Mouse (Mus musculus): ENCODE data around the gene Nfkb1.

Nfkb1 gene

GRCm38 (mm10) chr3:135665777-135666259 lies 25.5 kb downstream of the Nfkb1 start:
- DNase-seq = no peak

- DNase-seq = no peak
Measured at GRCm38 (mm10) chr3:135662139-135662864, 29.0 kb downstream of the Nfkb1 start.

DNA sequence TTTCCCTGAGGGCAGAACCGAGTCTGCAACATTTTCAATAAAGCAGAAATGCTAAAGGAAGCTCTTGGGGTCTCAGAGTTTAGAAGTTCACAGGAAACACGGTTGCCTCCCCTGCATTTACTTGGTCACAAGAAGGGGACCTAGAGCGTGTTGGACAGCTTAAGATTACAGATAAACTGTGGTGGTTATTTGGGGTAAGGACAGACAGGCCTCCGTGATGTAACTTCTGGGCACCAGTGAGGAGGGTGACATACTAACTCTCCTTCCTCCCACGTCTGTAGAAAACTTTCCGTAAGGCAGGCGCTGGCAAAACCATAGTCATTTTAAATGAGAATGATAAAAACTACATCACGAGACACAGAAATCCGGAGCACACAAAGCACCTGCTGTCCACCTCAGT lies 29.6 kb downstream of the Nfkb1 start:
- no peak for DNase-seq

DNA sequence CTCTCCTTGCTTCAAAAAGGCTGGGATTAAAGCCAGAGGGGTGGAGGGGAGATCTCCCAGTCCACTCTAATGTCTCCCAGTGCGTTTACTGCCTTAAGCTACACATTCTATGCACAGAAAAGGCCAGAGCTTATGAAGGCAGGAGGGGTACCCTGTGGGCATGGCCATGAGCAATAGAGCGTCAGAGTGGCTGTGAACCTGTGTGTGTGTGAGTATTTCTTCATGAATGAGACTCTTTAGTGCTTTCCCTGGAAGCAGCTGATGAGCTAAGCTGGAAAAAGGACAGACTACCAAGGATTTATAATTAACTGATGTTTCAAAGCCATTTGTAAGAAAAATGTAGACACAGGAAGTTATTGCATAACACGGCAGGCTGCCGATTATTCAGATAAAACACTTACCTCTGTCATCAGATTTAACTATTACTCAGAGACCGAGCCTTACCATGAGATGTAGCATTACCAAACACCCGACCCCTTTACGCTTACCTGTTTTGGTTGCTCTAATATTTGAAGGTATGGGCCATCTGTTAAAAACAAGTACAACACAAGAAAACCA lies 32.7 kb downstream of the Nfkb1 start:
- no peak for DNase-seq

- DNase-seq = no peak
Measured at GRCm38 (mm10) chr3:135656156-135656555, 35.2 kb downstream of the Nfkb1 start.

- no peak for DNase-seq
Measured at GRCm38 (mm10) chr3:135650773-135651555, 40.4 kb downstream of the Nfkb1 start.

GRCm38 (mm10) chr3:135649809-135650208 lies 41.5 kb downstream of the Nfkb1 start:
- DNase-seq = no peak

DNA sequence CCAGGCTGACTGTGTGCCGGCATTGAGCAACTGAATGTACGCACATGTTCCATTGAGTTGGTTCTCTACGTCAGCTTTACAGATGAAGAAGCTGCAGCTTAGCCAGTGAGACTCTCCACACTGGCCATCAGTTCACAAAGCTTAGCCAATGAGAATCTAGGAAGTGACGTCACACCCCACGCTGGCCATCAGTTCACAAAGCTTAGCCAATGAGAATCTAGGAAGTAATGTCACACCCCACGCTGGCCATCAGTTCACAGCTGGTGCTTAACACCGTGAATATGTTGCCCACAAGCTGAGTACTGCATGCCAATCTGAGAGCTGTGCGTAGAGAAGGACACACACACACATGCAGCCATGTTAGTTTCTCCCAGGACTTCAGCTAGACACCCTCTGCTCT lies 42.8 kb downstream of the Nfkb1 start:
- DNase-seq = no peak

- peak; percentile 54 to 68 for DNase-seq
Measured at GRCm38 (mm10) chr3:135646622-135647021, 44.7 kb downstream of the Nfkb1 start.

DNA sequence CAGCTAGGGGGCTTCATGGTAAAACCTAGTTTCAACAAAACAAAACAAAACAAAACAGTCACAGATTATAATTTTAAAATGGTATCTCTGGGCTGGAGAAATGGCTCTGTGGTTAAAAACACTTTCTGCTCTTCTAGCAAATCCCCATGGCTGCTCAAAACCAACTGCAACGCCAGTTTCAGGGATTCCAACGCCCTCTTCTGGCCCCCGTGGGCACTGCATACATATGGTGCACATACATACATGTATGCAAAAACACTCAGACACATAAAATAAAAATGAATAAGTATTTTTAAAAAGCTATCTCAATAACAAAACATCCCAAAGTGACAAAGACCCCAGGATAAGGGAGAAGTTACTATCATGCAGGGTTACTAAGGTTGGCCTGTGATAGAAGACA lies 46.4 kb downstream of the Nfkb1 start:
- no peak for DNase-seq

- DNase-seq = no peak
Measured at GRCm38 (mm10) chr3:135641623-135641915, 49.8 kb downstream of the Nfkb1 start.

DNA sequence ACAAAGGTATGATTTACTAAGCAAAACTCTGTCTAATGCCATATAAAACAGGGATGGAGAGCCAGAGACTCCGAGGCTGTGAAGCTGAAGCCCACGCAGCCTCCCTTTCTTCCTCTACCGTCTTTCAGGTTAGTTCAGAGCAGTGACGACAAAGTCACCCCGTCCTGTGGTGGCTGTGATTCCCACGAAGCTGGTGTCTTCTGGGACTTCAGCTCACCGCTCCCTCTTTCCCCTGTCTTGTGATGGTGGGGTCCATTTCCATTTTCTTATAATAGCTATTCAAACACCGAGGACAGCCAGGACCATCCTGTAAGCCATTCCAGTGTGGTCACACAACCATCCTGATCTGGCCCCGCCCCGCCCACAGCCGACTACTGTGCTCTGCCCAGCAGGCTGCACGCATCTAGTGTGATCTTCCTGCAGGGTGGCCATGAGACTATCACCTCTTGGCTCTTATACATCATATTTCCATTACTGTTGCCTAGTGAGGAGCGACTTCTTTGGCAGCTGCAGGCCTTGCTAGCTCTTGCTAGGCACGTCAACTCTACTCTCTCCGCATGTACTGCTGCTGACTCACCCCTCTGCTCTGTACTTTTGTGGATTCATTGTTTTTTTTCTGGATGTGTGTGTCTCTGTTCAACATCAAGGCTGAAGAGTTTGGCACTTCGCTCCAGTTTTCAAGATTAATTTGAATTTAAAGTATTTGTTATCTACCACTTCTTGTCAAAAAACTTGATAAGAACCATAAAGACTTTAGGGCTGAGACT lies 50.3 kb downstream of the Nfkb1 start:
- no peak for DNase-seq

- no peak for DNase-seq
Measured at GRCm38 (mm10) chr3:135640203-135640602, 51.1 kb downstream of the Nfkb1 start.

DNA sequence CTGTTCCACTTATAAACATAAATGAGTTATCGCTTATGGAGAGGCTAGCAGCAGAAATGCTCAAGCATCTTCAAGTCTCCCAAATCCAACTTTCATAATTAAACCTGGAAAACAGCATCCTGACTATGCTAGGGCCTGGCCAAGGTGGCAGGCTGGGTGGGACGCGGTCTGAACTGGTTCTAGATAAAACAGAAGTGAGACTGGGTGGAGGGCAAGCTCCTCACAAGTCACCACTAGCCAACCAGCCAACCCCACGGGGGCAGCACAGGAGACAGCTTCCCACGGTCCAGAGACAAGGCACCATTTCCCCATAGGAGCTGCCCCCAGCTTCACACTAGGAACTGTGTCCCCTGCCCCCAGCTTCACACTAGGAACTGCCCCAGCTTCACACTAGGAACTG lies 53.8 kb downstream of the Nfkb1 start:
- no peak for DNase-seq

GRCm38 (mm10) chr3:135636454-135636853 lies 54.9 kb downstream of the Nfkb1 start:
- DNase-seq = no peak

DNA sequence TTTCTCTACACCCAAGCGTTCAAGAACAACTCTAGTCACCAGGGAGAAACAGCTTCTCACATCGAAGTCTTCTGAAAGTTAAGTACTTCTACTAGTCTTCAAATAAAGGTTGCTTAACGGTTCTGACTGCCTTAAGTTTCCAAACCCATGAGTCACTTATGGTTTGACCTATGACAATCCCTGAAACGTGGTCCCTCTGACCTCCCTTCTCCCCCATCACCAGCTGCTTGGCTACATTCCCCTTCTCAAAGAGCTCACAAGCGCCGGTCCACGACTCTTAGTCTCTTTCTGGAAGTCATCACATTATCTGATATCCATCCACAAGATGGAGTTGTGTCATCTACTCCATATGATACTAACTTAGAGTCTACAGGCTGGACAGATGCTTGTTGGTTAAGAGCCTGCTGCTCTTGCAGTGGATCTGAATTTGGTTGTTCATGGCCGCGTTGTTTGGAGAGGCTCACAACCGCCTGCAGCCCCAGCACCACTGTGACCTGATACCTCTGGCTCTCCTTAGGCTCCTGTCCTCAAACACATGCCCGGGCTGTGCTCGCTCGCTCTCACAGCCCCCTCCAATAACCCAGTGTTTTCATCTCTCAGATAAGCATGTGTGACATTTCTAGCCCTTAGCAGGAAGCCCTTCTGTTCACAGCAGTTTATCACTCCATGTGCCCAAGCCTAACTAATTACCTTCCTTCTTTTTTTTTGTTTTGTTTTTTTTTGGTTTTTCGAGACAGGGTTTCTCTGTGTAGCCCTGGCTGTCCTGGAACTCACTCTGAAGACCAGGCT lies 55.5 kb downstream of the Nfkb1 start:
- no peak for DNase-seq

DNA sequence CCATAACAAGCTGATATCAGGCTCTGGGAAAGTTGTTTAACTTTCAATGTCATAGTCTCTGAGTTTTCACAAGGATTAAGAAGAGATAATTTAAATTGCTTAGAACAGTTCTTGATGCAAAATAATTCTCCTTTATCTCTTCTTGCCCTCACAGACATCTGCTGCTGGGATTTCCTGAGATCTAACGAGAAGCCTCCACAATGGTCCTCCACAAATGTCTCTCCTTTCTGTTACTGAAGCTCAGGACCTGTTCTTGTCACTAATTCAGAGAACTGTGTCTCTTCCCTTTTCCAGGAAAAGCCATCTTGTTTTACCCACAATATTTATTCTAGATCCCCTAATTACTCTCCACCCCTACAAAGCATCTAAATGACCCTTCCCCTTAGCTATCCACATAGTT lies 56.3 kb downstream of the Nfkb1 start:
- DNase-seq = no peak

GRCm38 (mm10) chr3:135634275-135634674 lies 57.1 kb downstream of the Nfkb1 start:
- DNase-seq = no peak

- no peak for DNase-seq
Measured at GRCm38 (mm10) chr3:135631856-135632255, 59.5 kb downstream of the Nfkb1 start.

GRCm38 (mm10) chr3:135631096-135631457 lies 60.3 kb downstream of the Nfkb1 start:
- peak; percentile 46 to 58 for DNase-seq

- DNase-seq = peak in 1 of 2 experiments; percentile 58
Measured at GRCm38 (mm10) chr3:135630430-135631095, 60.8 kb downstream of the Nfkb1 start.

DNA sequence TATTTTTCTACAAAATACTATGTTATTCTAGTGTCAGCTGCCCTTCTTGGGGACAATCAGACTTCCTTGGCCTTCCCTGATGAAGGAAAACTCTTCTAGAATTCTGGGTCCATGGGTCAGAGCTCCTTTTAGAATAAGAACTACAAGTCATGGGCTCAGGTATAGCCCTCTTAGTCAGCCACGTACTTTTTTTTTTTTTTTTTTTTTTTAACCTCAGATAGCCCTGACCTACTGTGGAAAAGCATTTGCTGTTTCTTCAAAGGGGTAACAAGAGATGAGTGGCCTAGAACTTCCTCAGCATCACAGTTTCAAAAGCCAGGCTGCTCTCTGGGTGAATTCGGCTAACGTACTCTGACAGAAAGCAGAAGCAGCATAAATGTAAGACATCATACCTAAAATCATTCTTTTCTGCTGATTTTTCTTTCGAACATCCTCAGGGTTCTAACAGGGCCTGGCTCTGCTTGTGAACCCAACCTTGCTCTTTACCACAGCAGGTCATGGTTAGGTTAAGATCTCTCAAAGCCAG lies 61.5 kb downstream of the Nfkb1 start:
- DNase-seq = no peak

All from cerebellum, postnatal 25 days (tissue).